In genomic region chr4:145247556-145247955, GRCm38 (mm10) we compare ENCODE assay signal across 22 mouse cellular contexts. TPM values are rescaled to one million over a fixed set of nuclear protein-coding genes. Genes with fewer than 3 reads are reported as not detected.
DNase-seq lines count a peak whose midpoint lies in the region; ATAC-seq and TF ChIP-seq lines count a peak whose summit lies in the region.
"Had no signal": no experiment of that assay in that cellular context is flagged by ENCODE, and none has a peak within 500 bp of the region (broad histone marks: within the 10 kb centered on the region; RNA-seq: fewer than 3 reads in every experiment).

No protein-coding gene starts in this region.

- H3K4me3 ChIP-seq in midbrain, embryonic 11.5 days (ENCODE audit: low read depth, low read length), result no peak overlapping the region
- H3K4me3 ChIP-seq in midbrain, postnatal 0 days (ENCODE audit: low read depth, low read length), result no peak overlapping the region

- 76% methylated on average over 2 of the region's 2 CpGs for WGBS in midbrain, embryonic 11.5 days
- WGBS in midbrain, postnatal 0 days, result 79% methylated on average over 2 of the region's 2 CpGs

- ATAC-seq in midbrain, embryonic 11.5 days (ENCODE audit: low FRiP score), result no peak
- no peak for ATAC-seq in midbrain, postnatal 0 days (ENCODE audit: low FRiP score)
- ATAC-seq: Patski had no signal

- no peak overlapping the region for H3K4me2 ChIP-seq in midbrain, embryonic 11.5 days
- no peak overlapping the region for H3K4me2 ChIP-seq in midbrain, postnatal 0 days (ENCODE audit: low read depth, low read length, poor library complexity, severe bottlenecking)

- peaks cover 7% of the 10 kb centered on the region; the same call in 1 of the 2 replicates for H3K4me1 ChIP-seq in midbrain, embryonic 11.5 days (ENCODE audit: control insufficient read depth, insufficient read depth, low read length)
- no peaks in the 10 kb centered on the region for H3K4me1 ChIP-seq in midbrain, postnatal 0 days (ENCODE audit: insufficient read depth, low read length)
- H3K4me1 ChIP-seq: embryonic facial prominence, embryonic 12.5 days had no signal

- DNase-seq in heart, adult 11 months, result peak; percentile 72
- no peak for DNase-seq in heart, adult 8-10 months (ENCODE audit: low spot score)
- peak; percentile 69 for DNase-seq in midbrain, embryonic 11.5 days (ENCODE audit: low spot score, missing footprints)
- no peak for DNase-seq in midbrain, postnatal 0 days (ENCODE audit: low spot score)
- peak; percentile 60 for DNase-seq in induced T-regulatory cell, adult 2 months (ENCODE audit: low read depth)
- DNase-seq in urinary bladder, postnatal 14 days (ENCODE audit: low spot score), result no peak
- DNase-seq: adrenal gland, adult 8-10 months; adrenal gland, postnatal 14 days; adrenal gland, postnatal 36 days; B cell, adult 2 months; cerebellum, adult 11-12 months; cerebellum, adult 2 months; cerebellum, adult 9-10 months; cerebellum, postnatal 10 days; cerebellum, postnatal 25 days; forebrain, postnatal 0 days had no signal

- H3K36me3 ChIP-seq in midbrain, embryonic 11.5 days (ENCODE audit: control insufficient read depth, insufficient read depth, low read length), result no peaks in the 10 kb centered on the region
- no peaks in the 10 kb centered on the region for H3K36me3 ChIP-seq in midbrain, postnatal 0 days (ENCODE audit: insufficient read depth, low read length)
- H3K36me3 ChIP-seq: embryonic facial prominence, embryonic 10.5 days; embryonic facial prominence, embryonic 12.5 days; forebrain, embryonic 15.5 days; G1E had no signal

- peaks cover 15% of the 10 kb centered on the region for H3K27me3 ChIP-seq in midbrain, embryonic 11.5 days (ENCODE audit: control insufficient read depth, insufficient read depth, low read length)
- 0 out of 2 replicates have a peak, but pooled peaks cover 5% of the 10 kb centered on the region for H3K27me3 ChIP-seq in midbrain, postnatal 0 days (ENCODE audit: insufficient read depth, low read length)
- H3K27me3 ChIP-seq: Patski had no signal

- no peak overlapping the region for H3K27ac ChIP-seq in midbrain, embryonic 11.5 days (ENCODE audit: low read depth, low read length)
- no peak overlapping the region for H3K27ac ChIP-seq in midbrain, postnatal 0 days (ENCODE audit: low read depth, low read length)
- H3K27ac ChIP-seq: embryonic facial prominence, embryonic 10.5 days; embryonic facial prominence, embryonic 12.5 days; forebrain, embryonic 13.5 days; forebrain, embryonic 15.5 days had no signal

- H3K9me3 ChIP-seq in midbrain, embryonic 11.5 days (ENCODE audit: control insufficient read depth, low read length), result no peaks in the 10 kb centered on the region
- no peaks in the 10 kb centered on the region for H3K9me3 ChIP-seq in midbrain, postnatal 0 days (ENCODE audit: low read length)
- H3K9me3 ChIP-seq: embryonic facial prominence, embryonic 10.5 days; embryonic facial prominence, embryonic 12.5 days; forebrain, embryonic 13.5 days; forebrain, embryonic 15.5 days had no signal

- TF ChIP-seq CTCF in midbrain, postnatal 0 days (IDR thresholded peaks at IDR 0.05), result no peak

- no peak overlapping the region for H3K9ac ChIP-seq in midbrain, embryonic 11.5 days (ENCODE audit: low read length)
- no peak overlapping the region for H3K9ac ChIP-seq in midbrain, postnatal 0 days (replicated peaks; ENCODE audit: low read length, poor library complexity, severe bottlenecking)
- H3K9ac ChIP-seq: embryonic facial prominence, embryonic 12.5 days; forebrain, embryonic 13.5 days; forebrain, embryonic 15.5 days; forebrain, postnatal 0 days had no signal

RNA-seq across cellular contexts. Expression of gene Tnfrsf1b, which starts 0.9 kb away (rescaled TPM):
- total RNA-seq in heart, adult 8-10 months (2022), result 1 to 10 TPM; 4.6 to 7.7 (median 5.3) TPM
- polyA plus RNA-seq in midbrain, embryonic 11.5 days (2014; fragmentation: Nextera tagmentation; extraction: Ambion mirVana), result 1.9 and 2.4 TPM in 2 replicates
- 7.1 and 7.5 TPM in 2 replicates for total RNA-seq in midbrain, postnatal 0 days (2014; rRNA removed)
- polyA plus RNA-seq in midbrain, postnatal 0 days (2015; fragmentation: Nextera tagmentation; extraction: Ambion mirVana), result 2.6 and 2.8 TPM in 2 replicates
- total RNA-seq: G1E had no signal
- polyA plus RNA-seq: G1E had no signal

RNA-seq across cellular contexts. Expression of gene Vps13d, which starts 52.8 kb away (rescaled TPM):
- total RNA-seq in heart, adult 8-10 months (2022), result 10 to 100 TPM; 76.7 to 88.3 (median 79.4) TPM
- 8.2 and 8.7 TPM in 2 replicates for polyA plus RNA-seq in midbrain, embryonic 11.5 days (2014; fragmentation: Nextera tagmentation; extraction: Ambion mirVana)
- 35.6 and 36.5 TPM in 2 replicates for total RNA-seq in midbrain, postnatal 0 days (2014; rRNA removed)
- 7.8 and 9.1 TPM in 2 replicates for polyA plus RNA-seq in midbrain, postnatal 0 days (2015; fragmentation: Nextera tagmentation; extraction: Ambion mirVana)

Comparison
In these comparisons a context has a peak if more than half of its experiments do, and no peak if none do; other contexts are left out.
1. DNase-seq: peak in heart, adult 11 months (single experiment), midbrain, embryonic 11.5 days (single experiment) and induced T-regulatory cell, adult 2 months (single experiment); none in heart, adult 8-10 months (single experiment), midbrain, postnatal 0 days (single experiment) and urinary bladder, postnatal 14 days (single experiment).